Mouse (Mus musculus): ENCODE data around the gene Vmn1r9. TPM values are rescaled to one million over a fixed set of nuclear protein-coding genes. Genes with fewer than 3 reads are reported as not detected.
"Not testable (repeated sequence)": the region's sequence is repeated elsewhere in the genome, so short reads cannot be mapped to it uniquely, and the experiment has no call there.

The Vmn1r9 gene
- polyA plus RNA-seq (2015; fragmentation: Nextera tagmentation; extraction: Ambion mirVana): not detected in 2 replicates

GRCm38 (mm10) chr6:57066487-57066886, at the start of gene Vmn1r9:
Gene Vmn1r9 (plus strand): TSS chr6:57066787.
- Histone ChIP-seq H3K4me2 (no peak within 1 kb of the TSS), H3K4me3 (no peak within 1 kb of the TSS), H3K27ac (no peak within 1 kb of the TSS), H3K4me1 (replicated peaks) (no peaks in the 10 kb centered on the region), H3K27me3 (no peaks in the 10 kb centered on the region), H3K9ac (no peak within 1 kb of the TSS), H3K36me3 (no peaks in the 10 kb centered on the region), H3K9me3 (replicated peaks) (no peaks in the 10 kb centered on the region)
- no peak for ATAC-seq (replicated peaks; ENCODE audit: insufficient number of reproducible peaks, insufficient read depth, low FRiP score, low read depth)
- 75% methylated on average over 2 of the region's 2 CpGs for WGBS

DNA sequence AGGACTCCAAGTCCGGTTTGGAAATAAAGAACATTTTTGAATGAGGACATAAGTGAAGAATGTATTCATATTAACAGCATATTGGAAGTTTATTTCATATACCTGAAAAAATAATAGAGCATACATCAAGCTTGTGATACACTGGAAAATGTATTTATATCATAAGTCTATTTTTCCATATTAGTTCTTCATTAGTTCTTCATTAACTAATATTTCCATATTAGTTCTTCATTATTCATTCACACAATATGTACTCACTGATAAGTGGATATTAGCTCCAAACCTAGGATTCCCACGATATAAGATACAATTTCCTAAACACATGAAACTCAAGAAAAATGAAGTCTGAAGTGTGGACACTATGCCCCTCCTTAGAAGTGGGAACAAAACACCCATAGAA, 41.4 kb upstream of the Vmn1r9 start, which contains the start of gene Vmn1r7:
Gene Vmn1r7, minus strand, starts transcription at position 101 of the 400 bp plus-strand sequence.
- 71% methylated on average over 2 of the region's 2 CpGs for WGBS
- not testable (repeated sequence) for H3K36me3 ChIP-seq

GRCm38 (mm10) chr6:57031984-57032383, 34.6 kb upstream of the Vmn1r9 start, which contains the start of gene Vmn1r8:
Gene Vmn1r8 (plus strand): TSS chr6:57032284.
- H3K27me3 ChIP-seq: no peaks in the 10 kb centered on the region
- H3K36me3 ChIP-seq: no peaks in the 10 kb centered on the region
- no peaks in the 10 kb centered on the region for H3K9me3 ChIP-seq (replicated peaks)
- no peak within 1 kb of the TSS for H3K4me2 ChIP-seq
- H3K4me1 ChIP-seq (replicated peaks): no peaks in the 10 kb centered on the region
- no peak within 1 kb of the TSS for H3K27ac ChIP-seq
- no peak within 1 kb of the TSS for H3K4me3 ChIP-seq
- no peak within 1 kb of the TSS for H3K9ac ChIP-seq
- ATAC-seq (replicated peaks; ENCODE audit: insufficient number of reproducible peaks, insufficient read depth, low FRiP score, low read depth): no peak

More for the DNA sequence above, 41.4 kb upstream of the Vmn1r9 start, which contains the start of gene Vmn1r7:
- not testable (repeated sequence) for H3K9ac ChIP-seq; H3K4me1 ChIP-seq (replicated peaks); H3K9me3 ChIP-seq (replicated peaks); H3K27me3 ChIP-seq; ATAC-seq (replicated peaks; ENCODE audit: insufficient number of reproducible peaks, insufficient read depth, low FRiP score, low read depth); H3K4me2 ChIP-seq; H3K27ac ChIP-seq; H3K4me3 ChIP-seq

GRCm38 (mm10) chr6:57034674-57035073, 31.9 kb upstream of the Vmn1r9 start:
- Histone ChIP-seq H3K4me2 (no peak overlapping the region), H3K27ac (no peak overlapping the region), H3K36me3 (no peaks in the 10 kb centered on the region), H3K9ac (no peak overlapping the region), H3K27me3 (no peaks in the 10 kb centered on the region), H3K4me1 (replicated peaks) (no peaks in the 10 kb centered on the region), H3K9me3 (replicated peaks) (no peaks in the 10 kb centered on the region), H3K4me3 (no peak overlapping the region)
- ATAC-seq (replicated peaks; ENCODE audit: insufficient number of reproducible peaks, insufficient read depth, low FRiP score, low read depth): no peak
- WGBS: 65% methylated on average over 2 of the region's 2 CpGs

DNA sequence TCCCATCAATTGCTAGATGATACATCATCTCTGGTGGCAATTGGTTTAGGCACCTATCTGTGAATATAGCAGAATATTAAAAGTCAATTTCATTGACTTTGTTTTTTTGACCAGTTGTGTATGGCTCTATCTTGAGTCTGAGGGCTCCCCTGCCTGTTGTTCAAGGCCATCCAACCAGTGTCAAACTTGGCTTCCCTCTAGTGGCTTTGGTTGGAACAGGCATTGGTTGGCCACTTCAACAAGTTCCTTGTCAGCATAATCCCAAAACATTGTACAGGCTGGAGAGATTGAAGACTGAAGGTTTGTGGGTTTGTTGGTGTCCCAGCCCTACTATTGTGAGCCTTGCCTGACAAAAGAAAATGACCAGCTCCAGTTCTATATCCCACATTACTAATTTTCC, 2.9 kb upstream of the Vmn1r9 start:
- Histone ChIP-seq H3K9me3 (replicated peaks) (no peaks in the 10 kb centered on the region), H3K27ac (no peak overlapping the region), H3K4me3 (no peak overlapping the region), H3K4me2 (no peak overlapping the region), H3K27me3 (no peaks in the 10 kb centered on the region), H3K9ac (no peak overlapping the region), H3K36me3 (no peaks in the 10 kb centered on the region), H3K4me1 (replicated peaks) (no peaks in the 10 kb centered on the region)
- no peak for ATAC-seq (replicated peaks; ENCODE audit: insufficient number of reproducible peaks, insufficient read depth, low FRiP score, low read depth)

GRCm38 (mm10) chr6:57106358-57106757, 39.8 kb downstream of the Vmn1r9 start:
- 58% methylated on average over 1 of the region's 1 CpGs for WGBS
- no peaks in the 10 kb centered on the region for H3K4me1 ChIP-seq (replicated peaks)
- H3K4me2 ChIP-seq: no peak overlapping the region
- no peak overlapping the region for H3K27ac ChIP-seq
- no peak overlapping the region for H3K9ac ChIP-seq
- H3K36me3 ChIP-seq: no peaks in the 10 kb centered on the region
- H3K4me3 ChIP-seq: no peak overlapping the region
- H3K9me3 ChIP-seq (replicated peaks): no peaks in the 10 kb centered on the region
- H3K27me3 ChIP-seq: no peaks in the 10 kb centered on the region
- ATAC-seq (replicated peaks; ENCODE audit: insufficient number of reproducible peaks, insufficient read depth, low FRiP score, low read depth): no peak

- no peak within 1 kb of the TSS for H3K4me3 ChIP-seq
- H3K4me2 ChIP-seq: no peak within 1 kb of the TSS
- no peaks in the 10 kb centered on the region for H3K9me3 ChIP-seq (replicated peaks)
- no peak within 1 kb of the TSS for H3K27ac ChIP-seq
- no peaks in the 10 kb centered on the region for H3K27me3 ChIP-seq
- no peak within 1 kb of the TSS for H3K9ac ChIP-seq
- WGBS: 80% methylated on average over 3 of the region's 3 CpGs
- no peak for ATAC-seq (replicated peaks; ENCODE audit: insufficient number of reproducible peaks, insufficient read depth, low FRiP score, low read depth)
- no peaks in the 10 kb centered on the region for H3K36me3 ChIP-seq
- H3K4me1 ChIP-seq (replicated peaks): no peaks in the 10 kb centered on the region
Measured at GRCm38 (mm10) chr6:57109154-57109553, 42.6 kb downstream of the Vmn1r9 start, which contains the start of gene Vmn1r10. Gene Vmn1r10 (plus strand): TSS chr6:57109454.

Other genes with a start within 250 kb of the Vmn1r9 start
- 129 and 161 TPM in 2 replicates for gene Fkbp9, start 234.7 kb upstream of the Vmn1r9 start, polyA plus RNA-seq (2015; fragmentation: Nextera tagmentation; extraction: Ambion mirVana)
- gene Nt5c3, start 142.9 kb upstream of the Vmn1r9 start, polyA plus RNA-seq (2015; fragmentation: Nextera tagmentation; extraction: Ambion mirVana): 64.4 and 71.7 TPM in 2 replicates
- gene Vmn1r4, start 142.8 kb upstream of the Vmn1r9 start, polyA plus RNA-seq (2015; fragmentation: Nextera tagmentation; extraction: Ambion mirVana): 0.10 and 0.21 TPM in 2 replicates
- not detected in 2 replicates for gene Vmn1r5, start 96.5 kb upstream of the Vmn1r9 start, polyA plus RNA-seq (2015; fragmentation: Nextera tagmentation; extraction: Ambion mirVana)
- gene Vmn1r6, start 69.5 kb upstream of the Vmn1r9 start, polyA plus RNA-seq (2015; fragmentation: Nextera tagmentation; extraction: Ambion mirVana): not detected in 2 replicates
- gene Vmn1r7, start 41.5 kb upstream of the Vmn1r9 start, polyA plus RNA-seq (2015; fragmentation: Nextera tagmentation; extraction: Ambion mirVana): not detected in 2 replicates
- not detected in 2 replicates for gene Vmn1r8, start 34.5 kb upstream of the Vmn1r9 start, polyA plus RNA-seq (2015; fragmentation: Nextera tagmentation; extraction: Ambion mirVana)
- not detected in 2 replicates for gene Vmn1r10, start 42.7 kb downstream of the Vmn1r9 start, polyA plus RNA-seq (2015; fragmentation: Nextera tagmentation; extraction: Ambion mirVana)
- gene Vmn1r11, start 66.7 kb downstream of the Vmn1r9 start, polyA plus RNA-seq (2015; fragmentation: Nextera tagmentation; extraction: Ambion mirVana): not detected in 2 replicates
- gene Vmn1r12, start 90.1 kb downstream of the Vmn1r9 start, polyA plus RNA-seq (2015; fragmentation: Nextera tagmentation; extraction: Ambion mirVana): not detected in 2 replicates
- gene Vmn1r13, start 136.5 kb downstream of the Vmn1r9 start, polyA plus RNA-seq (2015; fragmentation: Nextera tagmentation; extraction: Ambion mirVana): not detected in 2 replicates
- gene Vmn1r14, start 164.9 kb downstream of the Vmn1r9 start, polyA plus RNA-seq (2015; fragmentation: Nextera tagmentation; extraction: Ambion mirVana): not detected in 2 replicates
- not detected in 2 replicates for gene Vmn1r15, start 191.2 kb downstream of the Vmn1r9 start, polyA plus RNA-seq (2015; fragmentation: Nextera tagmentation; extraction: Ambion mirVana)

All from heart, embryonic 15.5 days (tissue).